Mouse (Mus musculus): Measurements from ENCODE around the gene Ulk1. TPM values are rescaled to one million over a fixed set of nuclear protein-coding genes. Genes with fewer than 3 reads are reported as not detected.

The Ulk1 gene
- polyA plus RNA-seq, 1 experiment from 2014 or later = 44.9 TPM

DNA sequence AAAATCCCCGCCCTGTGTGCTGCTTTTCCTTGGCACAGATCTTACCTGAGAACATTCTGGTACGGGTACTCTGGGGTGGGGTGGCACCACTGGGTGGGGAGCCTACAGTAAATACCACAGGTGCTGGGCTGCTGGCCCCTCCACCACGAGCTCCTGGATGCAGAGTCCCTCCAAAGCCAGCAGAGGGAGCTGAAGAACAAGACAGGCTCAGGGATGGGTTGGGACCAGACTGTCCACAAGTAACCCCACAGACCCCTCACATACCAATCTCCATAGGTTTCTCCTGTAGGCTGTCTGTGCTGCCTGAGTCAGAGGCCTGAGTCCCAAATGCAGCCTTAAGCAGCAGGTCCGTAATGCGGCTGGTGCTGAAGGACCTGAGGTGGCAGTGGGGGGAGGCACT, 21.2 kb downstream of the Ulk1 start:
- Histone ChIP-seq H3K9me3 (replicated peaks; ENCODE audit: control insufficient read depth, low read length) (no peaks in the 10 kb centered on the region), H3K27ac (ENCODE audit: low read depth, low read length) (no peak overlapping the region), H3K9ac (ENCODE audit: low read length) (no peak overlapping the region), H3K4me3 (ENCODE audit: low read depth, low read length) (no peak overlapping the region), H3K27me3 (replicated peaks; ENCODE audit: control insufficient read depth, insufficient read depth, low read length) (no peaks in the 10 kb centered on the region), H3K36me3 (ENCODE audit: control insufficient read depth, insufficient read depth, low read length) (peaks cover 89% of the 10 kb centered on the region), H3K4me2 (ENCODE audit: low read length) (no peak overlapping the region), H3K4me1 (ENCODE audit: control insufficient read depth, insufficient read depth, low read length) (no peaks in the 10 kb centered on the region)
- peak; percentile 55 for ATAC-seq
- peak; percentile 68 for DNase-seq (ENCODE audit: low spot score)
- WGBS = 62% methylated on average over 5 of the region's 5 CpGs

DNA sequence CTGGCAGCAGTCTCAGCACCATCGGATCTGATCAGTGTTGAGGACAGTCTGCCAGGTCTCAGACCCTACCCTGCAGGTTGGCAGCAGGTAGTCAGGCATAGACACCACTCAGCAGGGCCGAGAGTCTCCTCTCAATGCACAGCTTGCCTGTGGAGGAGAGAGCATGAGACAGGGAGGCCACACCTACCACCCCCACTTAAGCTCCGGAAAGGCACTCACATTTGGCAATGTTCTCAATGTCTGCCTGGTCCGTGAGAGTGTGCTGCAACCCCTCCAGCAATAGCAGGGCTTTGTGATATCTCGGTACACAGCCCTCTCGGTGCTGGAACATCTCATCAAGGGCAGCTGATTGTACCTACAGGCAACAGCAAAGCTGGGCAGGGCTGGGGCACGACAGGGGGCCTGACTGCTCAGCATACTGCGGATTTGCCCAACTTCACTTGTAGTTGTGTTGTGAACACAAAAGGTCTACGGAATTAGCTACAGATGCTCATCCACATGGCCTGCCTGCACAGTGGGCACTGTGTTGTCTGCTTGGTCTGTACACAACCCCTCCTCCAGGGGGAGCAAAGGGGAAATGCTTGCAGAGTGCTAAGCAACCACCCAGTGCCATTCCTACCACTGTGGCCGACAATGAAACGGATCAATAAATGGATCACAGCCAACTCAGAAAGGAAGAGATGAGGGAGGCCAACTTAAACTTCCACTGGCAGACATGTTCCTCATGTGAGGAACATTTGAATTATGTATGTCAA, 23.6 kb downstream of the Ulk1 start:
- 82% methylated on average over 11 of the region's 11 CpGs for WGBS
- no peak overlapping the region for H3K27ac ChIP-seq (ENCODE audit: low read depth, low read length)
- H3K27me3 ChIP-seq (replicated peaks; ENCODE audit: control insufficient read depth, insufficient read depth, low read length) = no peaks in the 10 kb centered on the region
- no peak overlapping the region for H3K4me2 ChIP-seq (ENCODE audit: low read length)
- H3K9ac ChIP-seq (ENCODE audit: low read length) = no peak overlapping the region
- no peak for ATAC-seq
- no peaks in the 10 kb centered on the region for H3K4me1 ChIP-seq (ENCODE audit: control insufficient read depth, insufficient read depth, low read length)
- no peaks in the 10 kb centered on the region for H3K9me3 ChIP-seq (replicated peaks; ENCODE audit: control insufficient read depth, low read length)
- DNase-seq (ENCODE audit: low spot score) = no peak
- no peak overlapping the region for H3K4me3 ChIP-seq (ENCODE audit: low read depth, low read length)
- peaks cover 65% of the 10 kb centered on the region for H3K36me3 ChIP-seq (ENCODE audit: control insufficient read depth, insufficient read depth, low read length)

DNA sequence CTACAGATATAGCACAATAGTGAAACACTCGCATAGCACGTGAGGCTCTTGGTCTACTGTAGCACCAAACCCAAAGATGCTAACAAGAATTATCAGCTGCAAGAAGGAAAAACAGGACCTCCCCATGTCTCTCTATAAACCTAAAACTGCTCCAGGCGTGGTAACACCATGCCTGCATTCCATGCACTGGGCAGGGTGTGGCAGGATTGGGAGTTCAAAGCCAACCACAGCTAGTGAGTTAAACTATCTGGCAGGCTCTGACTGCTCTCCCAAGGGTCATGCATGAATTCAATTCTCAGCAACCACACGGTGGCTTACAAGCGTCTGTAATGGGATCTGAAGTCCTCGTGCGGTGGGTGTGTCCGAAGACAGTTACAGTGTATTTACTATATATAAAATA, 26.7 kb downstream of the Ulk1 start:
- ATAC-seq = no peak
- H3K27me3 ChIP-seq (replicated peaks; ENCODE audit: control insufficient read depth, insufficient read depth, low read length) = no peaks in the 10 kb centered on the region
- H3K9ac ChIP-seq (ENCODE audit: low read length) = no peak overlapping the region
- no peak overlapping the region for H3K4me3 ChIP-seq (ENCODE audit: low read depth, low read length)
- no peak for DNase-seq (ENCODE audit: low spot score)
- no peak overlapping the region for H3K27ac ChIP-seq (ENCODE audit: low read depth, low read length)
- H3K4me2 ChIP-seq (ENCODE audit: low read length) = no peak overlapping the region
- peaks cover 33% of the 10 kb centered on the region for H3K36me3 ChIP-seq (ENCODE audit: control insufficient read depth, insufficient read depth, low read length)
- peaks cover 4% of the 10 kb centered on the region for H3K4me1 ChIP-seq (ENCODE audit: control insufficient read depth, insufficient read depth, low read length)
- no peaks in the 10 kb centered on the region for H3K9me3 ChIP-seq (replicated peaks; ENCODE audit: control insufficient read depth, low read length)
- WGBS = 85% methylated on average over 8 of the region's 8 CpGs

DNA sequence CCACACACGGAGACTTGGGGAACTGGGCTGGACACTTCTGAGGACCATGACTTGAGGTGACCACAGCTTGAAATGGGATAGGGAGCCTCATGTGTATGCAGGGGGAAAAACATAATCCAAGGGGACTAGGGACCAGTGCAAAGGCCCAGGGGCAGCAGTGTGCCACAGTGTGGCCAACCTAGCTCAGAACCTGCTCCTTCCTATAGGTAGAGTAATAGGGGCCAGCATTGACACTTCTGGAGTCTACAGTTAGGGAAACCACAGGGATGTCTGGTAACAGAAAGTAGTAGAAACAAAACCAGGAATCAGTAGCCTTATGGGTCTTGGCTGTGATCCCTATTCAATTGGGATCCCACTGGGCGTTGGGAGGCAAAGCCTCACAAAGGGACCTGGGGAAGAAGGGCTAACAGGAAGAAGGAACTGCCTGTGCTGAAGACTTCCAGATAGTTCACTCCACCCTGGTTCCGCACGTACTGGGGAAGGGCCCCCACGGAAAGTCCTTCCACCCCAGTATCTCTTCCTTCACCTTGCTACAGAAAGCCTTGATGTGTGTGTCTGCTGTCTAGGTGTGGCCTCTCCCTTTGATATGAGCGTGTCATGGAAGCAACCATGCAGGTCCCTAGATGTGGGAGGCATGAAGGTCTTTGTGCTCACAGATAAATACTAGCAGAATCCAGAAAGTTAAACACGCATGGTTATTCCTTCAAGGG, 28.2 kb downstream of the Ulk1 start:
- Histone ChIP-seq H3K4me1 (ENCODE audit: control insufficient read depth, insufficient read depth, low read length) (peaks cover 4% of the 10 kb centered on the region), H3K9ac (ENCODE audit: low read length) (no peak overlapping the region), H3K27me3 (replicated peaks; ENCODE audit: control insufficient read depth, insufficient read depth, low read length) (no peaks in the 10 kb centered on the region), H3K4me2 (ENCODE audit: low read length) (no peak overlapping the region), H3K9me3 (replicated peaks; ENCODE audit: control insufficient read depth, low read length) (no peaks in the 10 kb centered on the region), H3K36me3 (ENCODE audit: control insufficient read depth, insufficient read depth, low read length) (peaks cover 19% of the 10 kb centered on the region), H3K4me3 (ENCODE audit: low read depth, low read length) (no peak overlapping the region), H3K27ac (ENCODE audit: low read depth, low read length) (no peak overlapping the region)
- ATAC-seq (no peak), DNase-seq (ENCODE audit: low spot score) (no peak)
- 86% methylated on average over 7 of the region's 7 CpGs for WGBS

DNA sequence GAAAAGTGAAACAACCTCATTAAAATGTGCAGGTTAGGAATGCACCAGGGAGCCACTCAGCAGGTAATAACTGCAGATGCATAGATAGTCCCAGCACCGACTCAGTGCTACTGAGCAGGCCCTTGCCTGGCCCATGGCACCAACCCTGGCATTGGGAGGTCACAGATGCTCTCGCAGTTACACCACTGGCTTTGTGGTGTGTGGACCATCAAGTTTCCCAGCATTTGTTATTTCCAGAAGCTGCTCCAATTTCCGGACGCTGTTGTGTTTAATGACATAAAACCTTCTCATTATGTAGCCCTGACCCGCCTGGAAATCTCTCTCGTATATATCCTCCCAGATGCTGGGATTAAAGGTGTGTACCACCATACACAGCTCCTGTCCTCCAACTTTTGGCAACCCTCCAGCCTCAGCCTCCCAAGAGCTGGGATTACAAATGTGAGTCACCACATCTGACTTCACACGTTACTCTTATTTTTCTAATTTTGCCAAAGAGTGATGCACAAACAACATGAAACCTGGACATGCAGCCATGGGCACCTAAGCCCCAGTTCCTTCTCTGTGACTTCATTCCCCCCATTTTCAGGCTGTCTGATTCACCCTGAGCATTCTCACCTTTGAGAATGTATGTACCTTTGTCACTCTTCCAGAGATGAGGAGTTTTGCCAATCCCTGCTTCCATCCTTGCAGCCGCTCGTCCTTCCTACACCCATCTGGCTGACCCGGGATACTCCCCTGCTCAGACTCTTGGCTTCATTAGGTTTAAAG, 29.0 kb downstream of the Ulk1 start:
- Histone ChIP-seq H3K9ac (ENCODE audit: low read length) (peak overlapping the region; percentile 77), H3K4me1 (ENCODE audit: control insufficient read depth, insufficient read depth, low read length) (peaks cover 4% of the 10 kb centered on the region), H3K9me3 (replicated peaks; ENCODE audit: control insufficient read depth, low read length) (no peaks in the 10 kb centered on the region), H3K4me2 (ENCODE audit: low read length) (peak overlapping the region; percentile 92), H3K36me3 (ENCODE audit: control insufficient read depth, insufficient read depth, low read length) (peaks cover 17% of the 10 kb centered on the region), H3K27ac (ENCODE audit: low read depth, low read length) (no peak overlapping the region), H3K27me3 (replicated peaks; ENCODE audit: control insufficient read depth, insufficient read depth, low read length) (no peaks in the 10 kb centered on the region), H3K4me3 (ENCODE audit: low read depth, low read length) (peak overlapping the region; percentile 74)
- DNase-seq (ENCODE audit: low spot score) (peak; percentile 18), ATAC-seq (peak; percentile 14)
- WGBS = 55% methylated on average over 10 of the region's 10 CpGs

DNA sequence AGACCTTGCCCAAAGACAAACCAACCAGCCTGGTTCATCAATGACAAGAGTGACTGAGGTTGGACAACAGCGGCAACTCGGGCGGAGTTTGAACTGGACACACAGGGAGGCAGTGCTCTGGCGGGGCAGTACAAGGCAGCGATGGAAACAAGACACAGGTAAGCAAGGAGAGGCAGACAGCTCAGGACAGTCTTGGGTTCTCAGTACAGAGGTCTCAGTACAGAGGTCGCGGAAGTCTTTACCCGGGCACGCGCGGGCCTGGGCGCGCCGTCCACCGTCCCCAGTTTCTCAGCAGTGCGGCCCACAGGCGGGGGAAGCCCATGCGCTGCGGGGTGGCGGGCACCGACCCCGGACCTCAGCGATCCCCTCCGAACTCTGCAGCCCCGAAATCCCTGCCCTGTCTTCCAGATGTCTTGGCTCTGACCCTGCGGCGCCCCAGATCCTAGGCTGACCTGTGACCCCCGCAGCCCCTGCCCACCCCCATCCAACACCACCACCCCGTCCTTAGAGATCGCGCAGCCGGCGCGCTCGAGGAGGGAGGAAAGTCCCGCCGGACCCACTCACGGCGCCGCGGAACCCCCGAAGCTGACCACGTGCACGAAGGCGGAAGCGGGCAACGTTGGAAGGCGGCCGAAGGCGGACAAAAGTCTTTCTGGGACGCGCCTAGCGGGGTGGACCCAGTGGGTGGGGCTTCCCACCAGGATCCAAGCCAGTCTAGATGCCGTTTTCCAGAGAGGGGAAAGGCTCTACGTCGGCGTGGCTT, 29.7 kb downstream of the Ulk1 start, which contains the start of gene Pus1:
Gene Pus1, minus strand, starts transcription at position 662 of the 763 bp plus-strand sequence.
- H3K4me1 ChIP-seq (ENCODE audit: control insufficient read depth, insufficient read depth, low read length) = peaks cover 4% of the 10 kb centered on the region
- H3K4me3 ChIP-seq (ENCODE audit: low read depth, low read length) = peak within 1 kb of the TSS; percentile 74
- no peaks in the 10 kb centered on the region for H3K27me3 ChIP-seq (replicated peaks; ENCODE audit: control insufficient read depth, insufficient read depth, low read length)
- ATAC-seq (peak; percentile 88), DNase-seq (ENCODE audit: low spot score) (peak; percentile 93)
- peak within 1 kb of the TSS; percentile 92 for H3K4me2 ChIP-seq (ENCODE audit: low read length)
- no peak within 1 kb of the TSS for H3K27ac ChIP-seq (ENCODE audit: low read depth, low read length)
- H3K9me3 ChIP-seq (replicated peaks; ENCODE audit: control insufficient read depth, low read length) = no peaks in the 10 kb centered on the region
- peaks cover 16% of the 10 kb centered on the region for H3K36me3 ChIP-seq (ENCODE audit: control insufficient read depth, insufficient read depth, low read length)
- WGBS = under 1% methylated on average over 55 of the region's 57 CpGs
- H3K9ac ChIP-seq (ENCODE audit: low read length) = peak within 1 kb of the TSS; percentile 77

DNA sequence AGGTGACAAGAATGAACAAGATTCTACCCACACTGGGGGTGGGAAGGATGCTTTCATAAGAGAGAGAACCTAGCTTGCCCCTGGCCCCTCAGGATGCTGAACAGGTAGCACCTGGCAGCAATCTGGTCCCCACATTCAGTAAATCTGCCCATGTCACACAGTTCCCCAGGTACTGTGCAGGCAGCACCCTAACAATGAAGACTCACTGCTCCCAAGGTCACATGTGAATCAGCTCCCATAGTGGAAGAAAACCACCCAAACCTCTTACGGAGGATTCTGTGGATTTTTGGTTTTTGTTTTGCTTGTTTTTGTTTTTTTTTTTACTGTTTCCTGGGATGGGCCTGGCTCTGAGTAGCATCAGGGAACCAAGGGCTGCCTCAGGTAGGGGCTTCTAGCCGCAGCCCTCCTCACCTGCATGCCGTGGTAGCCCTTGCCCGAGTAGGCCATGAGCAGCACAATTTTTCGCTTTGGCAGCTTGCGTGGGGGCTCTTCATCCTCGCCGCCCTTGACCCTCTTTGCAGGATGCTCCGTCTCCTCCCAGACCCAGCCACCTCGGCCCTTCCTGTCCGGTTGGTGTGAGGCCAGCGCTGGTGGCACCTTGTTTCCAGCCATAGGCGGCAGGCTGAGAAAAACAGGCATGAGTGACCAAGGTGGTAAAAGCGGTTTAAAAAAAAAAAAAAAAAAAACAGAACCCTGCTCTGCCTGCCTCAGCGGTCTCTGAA, 30.5 kb downstream of the Ulk1 start:
- WGBS = 23% methylated on average over 15 of the region's 15 CpGs
- peaks cover 4% of the 10 kb centered on the region for H3K4me1 ChIP-seq (ENCODE audit: control insufficient read depth, insufficient read depth, low read length)
- H3K4me2 ChIP-seq (ENCODE audit: low read length) = peak overlapping the region; percentile 92
- DNase-seq (ENCODE audit: low spot score) = no peak
- no peaks in the 10 kb centered on the region for H3K9me3 ChIP-seq (replicated peaks; ENCODE audit: control insufficient read depth, low read length)
- peak overlapping the region; percentile 77 for H3K9ac ChIP-seq (ENCODE audit: low read length)
- no peak overlapping the region for H3K27ac ChIP-seq (ENCODE audit: low read depth, low read length)
- H3K27me3 ChIP-seq (replicated peaks; ENCODE audit: control insufficient read depth, insufficient read depth, low read length) = no peaks in the 10 kb centered on the region
- H3K36me3 ChIP-seq (ENCODE audit: control insufficient read depth, insufficient read depth, low read length) = peaks cover 19% of the 10 kb centered on the region
- no peak for ATAC-seq
- peak overlapping the region; percentile 74 for H3K4me3 ChIP-seq (ENCODE audit: low read depth, low read length)

DNA sequence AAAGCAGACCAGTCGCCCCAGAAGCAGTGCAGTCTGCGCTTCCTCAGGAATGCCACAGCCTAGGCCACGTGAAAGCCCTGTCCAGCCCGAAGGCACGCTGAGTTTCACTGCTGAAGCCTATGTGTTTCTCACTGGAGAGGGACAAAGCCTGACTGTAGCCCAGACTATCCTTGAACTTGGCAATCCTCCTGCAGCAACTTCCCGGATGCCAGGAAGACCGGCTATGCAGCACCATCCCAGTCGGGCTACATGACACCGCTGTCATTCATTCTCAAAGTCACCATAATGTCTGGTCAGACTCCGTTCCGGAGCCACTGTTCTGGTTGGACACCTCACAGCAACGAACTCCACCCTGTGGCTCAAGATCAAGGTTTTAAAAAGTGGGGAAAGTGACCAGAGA, 31.6 kb downstream of the Ulk1 start:
- H3K4me2 ChIP-seq (ENCODE audit: low read length) = no peak overlapping the region
- peaks cover 4% of the 10 kb centered on the region for H3K4me1 ChIP-seq (ENCODE audit: control insufficient read depth, insufficient read depth, low read length)
- no peak for ATAC-seq
- no peak overlapping the region for H3K9ac ChIP-seq (ENCODE audit: low read length)
- H3K27ac ChIP-seq (ENCODE audit: low read depth, low read length) = no peak overlapping the region
- no peaks in the 10 kb centered on the region for H3K27me3 ChIP-seq (replicated peaks; ENCODE audit: control insufficient read depth, insufficient read depth, low read length)
- no peak overlapping the region for H3K4me3 ChIP-seq (ENCODE audit: low read depth, low read length)
- no peaks in the 10 kb centered on the region for H3K9me3 ChIP-seq (replicated peaks; ENCODE audit: control insufficient read depth, low read length)
- WGBS = 89% methylated on average over 12 of the region's 12 CpGs
- DNase-seq (ENCODE audit: low spot score) = no peak
- H3K36me3 ChIP-seq (ENCODE audit: control insufficient read depth, insufficient read depth, low read length) = peaks cover 29% of the 10 kb centered on the region
